Mouse (Mus musculus) embryonic facial prominence, embryonic 15.5 days (tissue): ENCODE data around the gene Art1. TPM values are rescaled to one million over a fixed set of nuclear protein-coding genes. Genes with fewer than 3 reads are reported as not detected.

ENCODE experiments used
- ATAC-seq: fragments of 200-750 bp; cut with Nextera tagmentation; 2 replicates; pipeline ENCODE4 v1.8.0; 2017; ENCODE audit warnings: low read depth, moderate TSS enrichment; ENCODE audit not compliant: insufficient number of reproducible peaks, low FRiP score, low TSS enrichment
- H3K27ac ChIP-seq: fragments of 300-500 bp; sonication (generic); replicated peaks from 2 replicates; pipeline ENCODE4 v1.5.1; 2015; ENCODE audit warnings: mild to moderate bottlenecking, inconsistent platforms
- H3K27me3 ChIP-seq: fragments of 300-500 bp; sonication (generic); 2 replicates; pipeline ENCODE4 v1.6.1; 2015; ENCODE audit warnings: inconsistent platforms
- H3K36me3 ChIP-seq: fragments of 300-500 bp; sonication (generic); 2 replicates; pipeline ENCODE4 v1.6.1; 2015; ENCODE audit warnings: mild to moderate bottlenecking, inconsistent platforms
- H3K4me1 ChIP-seq: fragments of 300-500 bp; sonication (generic); 2 replicates; pipeline ENCODE4 v1.6.1; 2015; ENCODE audit warnings: inconsistent platforms
- H3K4me2 ChIP-seq: fragments of 300-500 bp; sonication (generic); replicated peaks from 2 replicates; pipeline ENCODE4 v1.6.1; 2015; ENCODE audit warnings: mild to moderate bottlenecking, inconsistent platforms
- H3K4me3 ChIP-seq: fragments of 300-500 bp; sonication (generic); replicated peaks from 2 replicates; pipeline ENCODE4 v1.5.1; 2015; ENCODE audit warnings: mild to moderate bottlenecking, inconsistent platforms
- H3K9ac ChIP-seq: fragments of 300-500 bp; sonication (generic); 2 replicates; pipeline ENCODE4 v1.6.1; 2015; ENCODE audit warnings: inconsistent platforms
- H3K9me3 ChIP-seq: fragments of 300-500 bp; sonication (generic); replicated peaks from 2 replicates; pipeline ENCODE4 v1.6.1; 2016; ENCODE audit warnings: inconsistent platforms
- whole genome bisulfite sequencing: fragments of 180-500 bp; shearing (Covaris S2); methylation state at CpG from one replicate; pipeline ENCODE4 v1.1.7; 2015; 5-methylcytosine and 5-hydroxymethylcytosine counted together
- polyA plus RNA-seq: library from polyadenylated mRNA; unstranded; fragments of >200 nt; fragmentation: Nextera tagmentation; extraction: Ambion mirVana; gene quantifications from 2 replicates; pipeline ENCODE4 v1.2.1, GENCODE M21; 2015

Art1 gene
- polyA plus RNA-seq, 1 experiment from 2014 or later, result 13.2 TPM

DNA sequence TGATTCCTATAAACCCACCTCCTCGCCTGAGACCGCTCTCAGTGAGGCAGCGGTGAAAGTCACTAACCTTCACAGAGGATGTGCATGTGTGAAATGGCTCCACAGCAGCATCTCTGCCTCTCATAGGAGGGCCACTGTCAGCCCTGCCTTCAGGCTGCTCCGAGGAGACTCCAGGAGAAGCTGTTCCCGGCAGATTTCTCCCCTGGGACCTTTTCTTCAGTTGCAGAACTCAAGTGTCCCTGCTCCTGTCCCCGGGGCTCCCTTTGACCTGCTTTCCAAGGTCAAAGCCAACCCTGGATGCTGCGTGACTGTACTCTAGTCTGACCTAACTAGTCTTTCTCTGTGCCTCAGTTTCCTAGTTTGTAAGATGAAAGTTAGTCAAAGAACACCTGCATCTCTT, 7.6 kb downstream of the Art1 start, which contains the start of gene Art5:
Art5 (minus strand) TSS at position 319 of the 400 bp plus-strand sequence.
- peaks cover 8% of the 10 kb centered on the region for H3K4me1 ChIP-seq
- no peaks in the 10 kb centered on the region for H3K27me3 ChIP-seq
- no peaks in the 10 kb centered on the region for H3K9me3 ChIP-seq
- WGBS, result 73% methylated on average over 7 of the region's 7 CpGs
- no peak within 1 kb of the TSS for H3K4me3 ChIP-seq
- no peak for ATAC-seq
- H3K36me3 ChIP-seq, result no peaks in the 10 kb centered on the region
- no peak within 1 kb of the TSS for H3K4me2 ChIP-seq
- H3K27ac ChIP-seq, result no peak within 1 kb of the TSS
- H3K9ac ChIP-seq, result no peak within 1 kb of the TSS

DNA sequence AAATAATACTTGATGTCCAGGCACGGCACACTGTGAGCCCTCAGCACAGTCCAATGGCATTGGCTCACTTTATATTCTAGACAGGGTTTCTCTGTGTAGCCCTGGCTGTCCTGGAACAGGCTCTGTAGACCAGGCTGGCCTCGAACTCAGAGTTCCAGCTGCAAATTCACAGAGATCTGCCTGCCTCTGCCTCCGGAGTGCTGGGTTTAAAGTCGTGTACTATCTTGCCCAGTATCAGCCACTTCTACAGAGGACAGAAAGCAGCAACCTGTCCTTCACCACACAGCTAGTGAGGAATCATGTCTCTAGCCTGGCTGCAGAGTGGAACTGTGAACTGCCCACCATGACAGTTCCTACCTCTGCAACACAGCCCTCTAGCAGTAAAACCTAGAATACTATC, 8.2 kb downstream of the Art1 start:
- no peak for ATAC-seq
- WGBS, result 87% methylated on average over 4 of the region's 4 CpGs
- Histone ChIP-seq H3K27me3 (no peaks in the 10 kb centered on the region), H3K9me3 (no peaks in the 10 kb centered on the region), H3K4me2 (no peak overlapping the region), H3K36me3 (no peaks in the 10 kb centered on the region), H3K4me3 (no peak overlapping the region), H3K27ac (no peak overlapping the region), H3K9ac (no peak overlapping the region), H3K4me1 (peaks cover 8% of the 10 kb centered on the region)

DNA sequence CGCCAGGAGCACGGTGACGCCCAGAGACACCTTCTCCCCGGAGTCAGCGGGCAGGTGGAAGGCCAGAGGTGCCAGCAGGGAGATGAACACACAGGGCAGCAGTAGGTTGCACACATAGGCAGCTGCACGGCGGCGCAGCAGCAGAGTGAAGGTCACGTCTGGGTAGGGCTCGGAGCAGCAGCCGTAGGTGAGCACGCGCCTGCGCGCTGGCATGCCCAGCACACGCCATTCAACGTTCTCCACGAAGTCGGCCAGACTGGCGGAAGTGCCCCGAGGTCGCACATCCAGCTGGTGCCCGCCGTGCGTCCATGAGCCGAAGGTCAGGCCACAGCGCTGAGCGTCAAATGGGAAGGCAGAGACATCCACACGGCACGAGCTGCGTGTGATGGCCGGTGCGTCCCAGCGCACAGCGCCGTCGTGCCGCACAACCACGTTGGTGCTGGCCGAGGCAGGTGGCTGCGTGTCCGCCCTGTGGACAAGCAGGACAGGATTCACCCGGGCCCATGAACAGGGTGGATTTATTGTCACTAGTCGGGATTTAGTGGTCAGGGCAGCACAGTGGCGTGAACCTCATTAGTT, 11.7 kb downstream of the Art1 start:
- Histone ChIP-seq H3K27me3 (no peaks in the 10 kb centered on the region), H3K4me3 (no peak overlapping the region), H3K36me3 (peaks cover 3% of the 10 kb centered on the region; the same call in 1 of the 2 replicates), H3K27ac (no peak overlapping the region), H3K4me1 (no peaks in the 10 kb centered on the region), H3K4me2 (no peak overlapping the region), H3K9ac (no peak overlapping the region), H3K9me3 (no peaks in the 10 kb centered on the region)
- WGBS, result 82% methylated on average over 45 of the region's 45 CpGs
- ATAC-seq, result no peak

DNA sequence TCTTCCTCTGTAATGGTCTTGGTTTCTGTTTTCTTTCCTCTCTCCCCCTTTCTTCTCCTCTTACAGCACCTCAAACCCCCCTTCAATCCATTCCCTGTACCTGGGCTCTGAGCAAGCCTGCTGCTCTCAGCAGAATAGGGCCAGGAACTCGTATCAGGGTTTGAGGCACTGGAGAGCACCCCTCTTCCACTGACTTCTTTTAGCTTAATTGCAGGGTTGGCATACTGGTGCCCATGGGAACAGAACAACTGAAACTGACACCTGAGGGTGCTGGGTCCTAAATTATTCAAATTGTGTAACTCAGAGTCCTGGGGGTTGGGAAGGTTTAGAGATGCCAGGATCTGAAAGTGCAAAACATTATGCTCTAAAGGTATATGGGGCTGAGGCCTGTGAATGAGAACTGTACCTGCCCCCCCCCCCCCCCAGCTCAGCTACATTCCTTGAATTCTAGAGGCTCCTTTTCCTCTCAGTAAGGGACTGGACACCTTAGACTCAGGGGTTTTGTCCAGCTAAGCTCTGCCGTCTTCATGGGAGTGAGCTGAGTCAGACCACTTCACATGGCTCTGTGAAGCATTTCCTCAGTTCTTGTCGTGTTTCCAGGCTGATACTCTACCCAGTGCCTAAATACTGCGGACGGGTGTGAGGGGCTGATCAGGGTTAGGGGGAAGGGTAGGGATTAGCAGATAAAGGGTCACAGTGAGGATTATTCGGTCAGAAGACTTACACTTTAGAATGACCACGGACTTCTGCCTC, 15.2 kb downstream of the Art1 start, which contains the start of gene Chrna10:
Chrna10 (minus strand) TSS at position 250 of the 753 bp plus-strand sequence.
- Histone ChIP-seq H3K36me3 (peaks cover 37% of the 10 kb centered on the region), H3K4me3 (no peak within 1 kb of the TSS), H3K4me2 (no peak within 1 kb of the TSS), H3K9ac (no peak within 1 kb of the TSS), H3K4me1 (no peaks in the 10 kb centered on the region), H3K9me3 (no peaks in the 10 kb centered on the region), H3K27ac (no peak within 1 kb of the TSS), H3K27me3 (no peaks in the 10 kb centered on the region)
- WGBS, result 37% methylated on average over 7 of the region's 7 CpGs
- ATAC-seq, result no peak

DNA sequence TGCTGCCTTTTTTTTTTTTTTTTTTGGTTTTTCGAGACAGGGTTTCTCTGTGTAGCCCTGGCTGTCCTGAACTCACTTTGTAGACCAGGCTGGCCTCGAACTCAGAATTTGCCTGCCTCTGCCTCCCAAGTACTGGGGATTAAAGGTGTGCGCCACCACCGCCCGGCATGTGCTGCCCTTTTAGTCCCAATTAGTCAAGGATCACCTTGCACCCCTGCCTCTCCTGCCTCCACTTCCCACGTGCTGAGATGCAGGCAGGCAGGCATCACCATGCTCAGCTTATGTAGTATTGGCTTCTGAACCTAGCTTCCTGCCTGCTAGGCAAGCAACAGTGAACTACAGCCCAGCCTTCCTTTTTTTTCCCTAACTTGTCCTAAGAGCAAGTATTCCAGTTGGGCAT, 15.8 kb downstream of the Art1 start:
- Histone ChIP-seq H3K9ac (no peak overlapping the region), H3K9me3 (no peaks in the 10 kb centered on the region), H3K4me2 (no peak overlapping the region), H3K27me3 (no peaks in the 10 kb centered on the region), H3K4me1 (no peaks in the 10 kb centered on the region), H3K36me3 (peaks cover 43% of the 10 kb centered on the region), H3K4me3 (no peak overlapping the region), H3K27ac (no peak overlapping the region)
- WGBS, result 81% methylated on average over 6 of the region's 6 CpGs
- no peak for ATAC-seq

DNA sequence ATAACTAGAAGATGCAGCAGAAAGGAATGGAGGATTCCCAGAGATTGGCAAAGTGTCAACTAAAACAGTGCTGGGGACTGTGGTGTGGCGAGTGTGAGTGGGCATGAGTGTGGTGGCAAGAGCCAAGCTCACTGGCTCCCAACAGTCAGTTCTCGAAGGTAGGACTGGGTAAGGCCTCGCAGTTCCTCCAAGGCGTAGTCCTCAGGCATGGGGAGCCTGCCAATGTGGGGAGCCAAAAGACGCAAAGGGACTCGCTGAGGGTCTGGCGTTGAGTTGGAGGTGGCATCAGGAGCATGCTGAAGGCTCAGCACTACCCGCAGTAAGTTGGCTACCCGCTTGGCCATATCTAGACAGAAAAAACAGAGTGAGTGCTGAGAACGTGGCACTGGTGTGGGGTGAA, 18.8 kb downstream of the Art1 start:
- Histone ChIP-seq H3K27ac (no peak overlapping the region), H3K9ac (no peak overlapping the region), H3K9me3 (no peaks in the 10 kb centered on the region), H3K4me1 (no peaks in the 10 kb centered on the region), H3K27me3 (no peaks in the 10 kb centered on the region), H3K4me3 (no peak overlapping the region), H3K4me2 (no peak overlapping the region), H3K36me3 (peaks cover 72% of the 10 kb centered on the region)
- no peak for ATAC-seq
- WGBS, result 94% methylated on average over 10 of the region's 10 CpGs

- no peak for ATAC-seq
- H3K9me3 ChIP-seq, result no peaks in the 10 kb centered on the region
- no peak overlapping the region for H3K9ac ChIP-seq
- WGBS, result 86% methylated on average over 4 of the region's 4 CpGs
- H3K27ac ChIP-seq, result no peak overlapping the region
- H3K4me3 ChIP-seq, result no peak overlapping the region
- H3K27me3 ChIP-seq, result no peaks in the 10 kb centered on the region
- H3K4me1 ChIP-seq, result no peaks in the 10 kb centered on the region
- peaks cover 72% of the 10 kb centered on the region for H3K36me3 ChIP-seq
- no peak overlapping the region for H3K4me2 ChIP-seq
Measured at GRCm38 (mm10) chr7:102132395-102132794, 30.9 kb downstream of the Art1 start.

DNA sequence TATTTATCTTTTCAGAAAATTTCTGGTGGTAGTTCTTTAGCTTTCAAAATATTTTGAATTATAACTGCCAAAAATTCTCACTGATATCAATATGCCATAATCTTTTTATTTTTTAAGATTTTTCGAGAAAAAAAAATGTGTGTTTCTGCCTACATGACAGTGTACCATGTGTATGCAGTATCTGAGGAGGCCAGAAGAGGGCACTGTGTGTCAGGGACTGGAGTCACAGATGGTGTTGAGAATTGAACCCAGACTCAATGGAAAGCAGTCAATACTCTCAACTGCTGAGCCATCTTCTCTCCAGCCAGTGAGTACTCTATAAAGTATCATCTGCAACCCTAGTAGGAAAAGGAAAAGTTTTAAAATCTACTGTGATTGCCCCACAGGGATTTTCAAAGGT, 35.9 kb downstream of the Art1 start:
- H3K9ac ChIP-seq, result no peak overlapping the region
- 91% methylated on average over 1 of the region's 1 CpGs for WGBS

GRCm38 (mm10) chr7:102137898-102138297, 36.4 kb downstream of the Art1 start:
- H3K4me2 ChIP-seq, result no peak overlapping the region
- no peaks in the 10 kb centered on the region for H3K27me3 ChIP-seq
- H3K36me3 ChIP-seq, result peaks cover 74% of the 10 kb centered on the region
- no peak overlapping the region for H3K4me3 ChIP-seq
- H3K27ac ChIP-seq, result no peak overlapping the region
- WGBS, result 95% methylated on average over 5 of the region's 5 CpGs
- H3K4me1 ChIP-seq, result no peaks in the 10 kb centered on the region
- no peaks in the 10 kb centered on the region for H3K9me3 ChIP-seq
- no peak for ATAC-seq
- no peak overlapping the region for H3K9ac ChIP-seq

More for the DNA sequence above, 35.9 kb downstream of the Art1 start:
- H3K9me3 ChIP-seq, result no peaks in the 10 kb centered on the region
- H3K27me3 ChIP-seq, result no peaks in the 10 kb centered on the region
- H3K4me2 ChIP-seq, result no peak overlapping the region
- no peaks in the 10 kb centered on the region for H3K4me1 ChIP-seq
- no peak for ATAC-seq
- peaks cover 76% of the 10 kb centered on the region for H3K36me3 ChIP-seq
- no peak overlapping the region for H3K27ac ChIP-seq
- H3K4me3 ChIP-seq, result no peak overlapping the region

- ATAC-seq, result no peak
- Histone ChIP-seq H3K9me3 (no peaks in the 10 kb centered on the region), H3K27ac (no peak overlapping the region), H3K4me2 (no peak overlapping the region), H3K27me3 (no peaks in the 10 kb centered on the region), H3K4me1 (no peaks in the 10 kb centered on the region), H3K4me3 (no peak overlapping the region), H3K9ac (no peak overlapping the region), H3K36me3 (peaks cover 41% of the 10 kb centered on the region)
- WGBS, result 93% methylated on average over 5 of the region's 5 CpGs
Measured at GRCm38 (mm10) chr7:102153691-102154090, 52.1 kb downstream of the Art1 start.
